19 mouse cellular contexts compared by ENCODE assay signal in genomic region chr6:145372066-145372465, GRCm38 (mm10).
DNase-seq lines count a peak whose midpoint lies in the region; ATAC-seq and TF ChIP-seq lines count a peak whose summit lies in the region.
"Had no signal": no experiment of that assay in that cellular context is flagged by ENCODE, and none has a peak within 500 bp of the region (broad histone marks: within the 10 kb centered on the region; RNA-seq: fewer than 3 reads in every experiment).

No protein-coding gene starts in this region.

- WGBS in heart, postnatal 0 days: 33% methylated on average over 2 of the region's 2 CpGs
- WGBS in thymus, adult 2 months: 44% methylated on average over 2 of the region's 2 CpGs

- H3K4me3 ChIP-seq in heart, postnatal 0 days (ENCODE audit: low read depth, low read length): no peak overlapping the region
- no peak overlapping the region for H3K4me3 ChIP-seq in thymus, adult 2 months (ENCODE audit: control insufficient read depth, insufficient read depth, low read length)
- H3K4me3 ChIP-seq: embryonic facial prominence, embryonic 15.5 days; forebrain, embryonic 12.5 days; heart, embryonic 10.5 days; limb, embryonic 15.5 days; lung, embryonic 15.5 days; megakaryocyte, embryonic 14.5 days; neural tube, embryonic 13.5 days had no signal

- TF ChIP-seq POLR2A in thymus, adult 2 months (IDR thresholded peaks at IDR 0.05; ENCODE audit: control insufficient read depth, extremely low read depth, insufficient read depth, low read length, poor library complexity): no peak

- peak; percentile 47 for TF ChIP-seq CTCF in heart, postnatal 0 days (IDR thresholded peaks at IDR 0.05; ENCODE audit: low read depth)
- TF ChIP-seq CTCF in thymus, adult 2 months (IDR thresholded peaks at IDR 0.05; ENCODE audit: borderline replicate concordance, control insufficient read depth, extremely low read depth, insufficient read depth, low read length, poor library complexity): no peak

- H3K36me3 ChIP-seq in heart, postnatal 0 days (replicated peaks; ENCODE audit: control insufficient read depth, insufficient read depth, low read length): no peaks in the 10 kb centered on the region
- no peaks in the 10 kb centered on the region for H3K36me3 ChIP-seq in thymus, adult 2 months (ENCODE audit: control insufficient read depth, insufficient read depth, low read length)
- no peaks in the 10 kb centered on the region for H3K36me3 ChIP-seq in splenic B cell, adult 2 months (ENCODE audit: control insufficient read depth, insufficient read depth, low read length, poor library complexity, severe bottlenecking)
- H3K36me3 ChIP-seq: embryonic facial prominence, embryonic 15.5 days; forebrain, embryonic 12.5 days; heart, embryonic 10.5 days; limb, embryonic 15.5 days; lung, embryonic 15.5 days; neural tube, embryonic 13.5 days had no signal

- H3K27me3 ChIP-seq in heart, postnatal 0 days (ENCODE audit: control insufficient read depth, insufficient read depth, low read length): peaks cover 4% of the 10 kb centered on the region; the same call in 1 of the 2 replicates
- no peaks in the 10 kb centered on the region for H3K27me3 ChIP-seq in thymus, adult 2 months (ENCODE audit: control insufficient read depth, insufficient read depth, low read length)
- no peaks in the 10 kb centered on the region for H3K27me3 ChIP-seq in splenic B cell, adult 2 months (ENCODE audit: control insufficient read depth, insufficient read depth, low read length, poor library complexity, severe bottlenecking)
- H3K27me3 ChIP-seq: embryonic facial prominence, embryonic 15.5 days; forebrain, embryonic 12.5 days; limb, embryonic 15.5 days; lung, embryonic 15.5 days; neural tube, embryonic 13.5 days; Patski had no signal

- no peak overlapping the region for H3K27ac ChIP-seq in heart, postnatal 0 days (ENCODE audit: low read depth)
- H3K27ac ChIP-seq in thymus, adult 2 months (ENCODE audit: control insufficient read depth, insufficient read depth, low read length): no peak overlapping the region
- H3K27ac ChIP-seq: embryonic facial prominence, embryonic 15.5 days; forebrain, embryonic 12.5 days; heart, embryonic 10.5 days; limb, embryonic 15.5 days; lung, embryonic 15.5 days; neural tube, embryonic 13.5 days had no signal

- ATAC-seq in heart, postnatal 0 days (ENCODE audit: insufficient read depth, low read depth): no peak
- ATAC-seq: Patski had no signal

- H3K4me1 ChIP-seq in heart, postnatal 0 days (ENCODE audit: control insufficient read depth, insufficient read depth): no peaks in the 10 kb centered on the region
- H3K4me1 ChIP-seq in thymus, adult 2 months (replicated peaks; ENCODE audit: control insufficient read depth, insufficient read depth, low read length): peaks cover 11% of the 10 kb centered on the region

- H3K4me2 ChIP-seq in heart, postnatal 0 days (ENCODE audit: low read depth, low read length): no peak overlapping the region
- H3K4me2 ChIP-seq: embryonic facial prominence, embryonic 15.5 days; forebrain, embryonic 12.5 days; limb, embryonic 15.5 days; lung, embryonic 15.5 days; neural tube, embryonic 13.5 days had no signal

- TF ChIP-seq EP300 in heart, postnatal 0 days (IDR thresholded peaks at IDR 0.05; ENCODE audit: low read depth): no peak

- DNase-seq in heart, postnatal 0 days (ENCODE audit: low spot score): no peak
- DNase-seq in heart, adult 18-20 months: no peak
- DNase-seq in thymus, postnatal 0 days (ENCODE audit: low spot score): peak; percentile 44
- no peak for DNase-seq in thymus, adult 2 months
- DNase-seq in brain, adult 2 months (ENCODE audit: low read depth, low spot score): peak; percentile 31
- peak; percentile 26 for DNase-seq in splenic B cell, adult 2 months (ENCODE audit: low read depth, low spot score)
- DNase-seq in spleen, postnatal 14 days (ENCODE audit: low spot score in 2 of 2): no peak
- DNase-seq in urinary bladder, adult 18-20 months (ENCODE audit: low spot score in 2 of 2): no peak
- DNase-seq: cerebellum, adult 11 months; kidney, postnatal 14 days; right cerebral cortex, postnatal 4 days had no signal

- no peaks in the 10 kb centered on the region for H3K9me3 ChIP-seq in heart, postnatal 0 days (replicated peaks; ENCODE audit: control insufficient read depth, low read length)
- H3K9me3 ChIP-seq: embryonic facial prominence, embryonic 15.5 days; forebrain, embryonic 12.5 days; heart, embryonic 10.5 days; limb, embryonic 15.5 days; lung, embryonic 15.5 days; megakaryocyte, embryonic 14.5 days; neural tube, embryonic 13.5 days had no signal

- H3K9ac ChIP-seq in heart, postnatal 0 days (replicated peaks; ENCODE audit: low read depth, low read length): no peak overlapping the region
- H3K9ac ChIP-seq: embryonic facial prominence, embryonic 15.5 days; forebrain, embryonic 12.5 days; limb, embryonic 15.5 days; lung, embryonic 15.5 days; neural tube, embryonic 13.5 days had no signal

Comparison
In these comparisons a context has a peak if more than half of its experiments do, and no peak if none do; other contexts are left out.
1. DNase-seq: peak in thymus, postnatal 0 days (single experiment), brain, adult 2 months (single experiment) and splenic B cell, adult 2 months (single experiment); none in heart, postnatal 0 days (single experiment), heart, adult 18-20 months (0 of 2), thymus, adult 2 months (single experiment), spleen, postnatal 14 days (0 of 2) and urinary bladder, adult 18-20 months (0 of 2).